Mouse (Mus musculus): Measurements from ENCODE around the gene Trim65. TPM values are rescaled to one million over a fixed set of nuclear protein-coding genes. Genes with fewer than 3 reads are reported as not detected.

Gene Trim65
- polyA plus RNA-seq (2012; rRNA removed) = 11.9 and 13.3 TPM in 2 replicates

DNA sequence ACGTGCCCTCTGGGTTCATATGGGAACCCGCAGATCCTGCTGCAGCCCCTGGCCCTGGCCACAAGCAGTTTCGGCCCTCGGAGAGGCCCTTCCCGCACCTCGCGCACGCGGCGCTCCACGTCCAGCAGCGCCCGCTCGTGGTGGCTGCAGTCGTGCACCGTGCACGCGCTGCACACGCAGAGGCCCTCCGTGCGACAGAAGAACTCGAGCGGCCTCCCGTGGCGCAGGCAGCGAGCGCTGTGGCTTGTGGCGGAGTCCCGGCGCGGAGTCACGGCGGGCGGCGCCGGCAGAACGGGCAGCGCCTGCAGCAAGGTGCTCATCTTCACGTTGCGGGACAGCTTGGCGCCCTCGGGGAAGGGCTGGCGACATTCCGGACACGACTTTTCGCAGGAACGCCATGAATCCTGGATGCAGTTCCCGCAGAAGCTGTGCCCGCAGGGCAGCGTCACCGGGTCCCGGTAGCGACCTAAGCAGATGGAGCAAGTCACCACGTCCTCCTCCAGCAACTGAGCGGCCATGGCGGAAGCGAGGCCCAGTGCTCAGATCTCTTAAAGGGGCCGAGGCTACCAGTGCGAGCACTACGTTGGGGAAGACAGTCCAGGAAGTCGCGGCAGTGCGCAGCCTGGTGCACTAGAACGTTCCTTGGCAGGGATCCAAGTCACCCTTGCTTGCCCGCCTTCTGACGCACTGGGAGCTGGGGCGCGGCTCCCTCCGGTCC, at the start of gene Trim65:
TSS of gene Trim65 (minus strand) at position 641 of the 718 bp plus-strand sequence.
- H3K27me3 ChIP-seq (ENCODE audit: control insufficient read depth, insufficient read depth, low read length) = no peaks in the 10 kb centered on the region
- H3K4me3 ChIP-seq (ENCODE audit: low read depth, low read length) = peak within 1 kb of the TSS; percentile 73
- TF ChIP-seq POLR2A (IDR thresholded peaks at IDR 0.05; ENCODE audit: low read depth, low read length) = peak; percentile 13
- peak; percentile 60 for TF ChIP-seq CTCF (IDR thresholded peaks at IDR 0.05; ENCODE audit: extremely low read depth, insufficient read length, insufficient replicate concordance, low read depth, low read length)
- H3K36me3 ChIP-seq (ENCODE audit: control insufficient read depth, insufficient read depth, low read length) = peaks cover 24% of the 10 kb centered on the region
- WGBS = under 1% methylated on average over 69 of the region's 69 CpGs
- H3K27ac ChIP-seq (ENCODE audit: insufficient read depth, low read depth, low read length) = peak within 1 kb of the TSS; percentile 97
- peaks cover 23% of the 10 kb centered on the region for H3K4me1 ChIP-seq (ENCODE audit: control insufficient read depth, insufficient read depth, insufficient read length, low read length)

DNA sequence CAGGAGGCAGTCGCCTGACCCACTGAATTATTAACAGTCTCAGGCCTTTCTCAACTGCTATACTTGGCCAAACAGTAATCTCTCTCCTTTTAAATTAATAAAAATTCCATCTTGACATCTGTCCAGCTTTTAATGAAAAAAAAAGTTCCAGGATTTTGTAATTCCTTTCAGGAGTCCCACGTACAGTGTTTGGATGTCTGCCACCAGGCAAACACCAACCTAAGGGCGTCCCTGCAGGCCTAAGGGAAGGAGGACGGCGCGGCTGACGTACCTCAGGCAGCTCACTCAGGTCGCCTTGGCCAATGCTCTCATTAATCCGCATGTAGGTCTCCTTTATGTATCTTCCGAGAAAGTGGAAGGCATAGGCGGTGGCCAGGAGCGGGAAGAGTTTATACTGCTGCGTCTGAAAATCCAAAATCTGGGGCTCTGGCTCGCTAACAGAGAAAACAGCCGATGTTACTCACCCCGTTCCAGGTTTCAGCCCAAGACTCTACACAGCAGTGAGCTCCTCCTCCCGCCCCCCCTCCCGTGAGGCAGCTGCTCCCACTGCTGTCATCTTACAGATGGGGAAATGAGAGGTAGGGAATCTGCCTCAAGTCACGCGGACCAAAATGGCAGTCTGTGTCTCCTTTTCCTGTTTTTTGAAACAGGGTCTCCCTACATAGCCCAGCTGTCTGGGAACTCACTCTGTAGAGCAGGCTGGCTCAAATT, 47.6 kb upstream of the Trim65 start:
- no peaks in the 10 kb centered on the region for H3K4me1 ChIP-seq (ENCODE audit: control insufficient read depth, insufficient read depth, insufficient read length, low read length)
- no peak for TF ChIP-seq POLR2A (IDR thresholded peaks at IDR 0.05; ENCODE audit: low read depth, low read length)
- no peak for TF ChIP-seq CTCF (IDR thresholded peaks at IDR 0.05; ENCODE audit: extremely low read depth, insufficient read length, insufficient replicate concordance, low read depth, low read length)
- H3K27me3 ChIP-seq (ENCODE audit: control insufficient read depth, insufficient read depth, low read length) = no peaks in the 10 kb centered on the region
- 88% methylated on average over 20 of the region's 20 CpGs for WGBS
- H3K36me3 ChIP-seq (ENCODE audit: control insufficient read depth, insufficient read depth, low read length) = peaks cover 85% of the 10 kb centered on the region
- no peak overlapping the region for H3K27ac ChIP-seq (ENCODE audit: insufficient read depth, low read depth, low read length)
- no peak overlapping the region for H3K4me3 ChIP-seq (ENCODE audit: low read depth, low read length)

GRCm38 (mm10) chr11:116176010-116176409, 45.1 kb upstream of the Trim65 start:
- Histone ChIP-seq H3K36me3 (ENCODE audit: control insufficient read depth, insufficient read depth, low read length) (peaks cover 84% of the 10 kb centered on the region), H3K27ac (ENCODE audit: insufficient read depth, low read depth, low read length) (no peak overlapping the region), H3K4me3 (ENCODE audit: low read depth, low read length) (no peak overlapping the region), H3K4me1 (ENCODE audit: control insufficient read depth, insufficient read depth, insufficient read length, low read length) (no peaks in the 10 kb centered on the region), H3K27me3 (ENCODE audit: control insufficient read depth, insufficient read depth, low read length) (no peaks in the 10 kb centered on the region)
- TF ChIP-seq POLR2A (IDR thresholded peaks at IDR 0.05; ENCODE audit: low read depth, low read length) = no peak
- no peak for TF ChIP-seq CTCF (IDR thresholded peaks at IDR 0.05; ENCODE audit: extremely low read depth, insufficient read length, insufficient replicate concordance, low read depth, low read length)
- 87% methylated on average over 7 of the region's 7 CpGs for WGBS

- no peaks in the 10 kb centered on the region for H3K27me3 ChIP-seq (ENCODE audit: control insufficient read depth, insufficient read depth, low read length)
- TF ChIP-seq CTCF (IDR thresholded peaks at IDR 0.05; ENCODE audit: extremely low read depth, insufficient read length, insufficient replicate concordance, low read depth, low read length) (no peak), POLR2A (IDR thresholded peaks at IDR 0.05; ENCODE audit: low read depth, low read length) (no peak)
- H3K4me3 ChIP-seq (ENCODE audit: low read depth, low read length) = no peak overlapping the region
- no peak overlapping the region for H3K27ac ChIP-seq (ENCODE audit: insufficient read depth, low read depth, low read length)
- peaks cover 75% of the 10 kb centered on the region for H3K36me3 ChIP-seq (ENCODE audit: control insufficient read depth, insufficient read depth, low read length)
- no peaks in the 10 kb centered on the region; the same call in 1 of the 2 replicates for H3K4me1 ChIP-seq (ENCODE audit: control insufficient read depth, insufficient read depth, insufficient read length, low read length)
- WGBS = 88% methylated on average over 22 of the region's 22 CpGs
Measured at GRCm38 (mm10) chr11:116174775-116175448, 44.0 kb upstream of the Trim65 start.

DNA sequence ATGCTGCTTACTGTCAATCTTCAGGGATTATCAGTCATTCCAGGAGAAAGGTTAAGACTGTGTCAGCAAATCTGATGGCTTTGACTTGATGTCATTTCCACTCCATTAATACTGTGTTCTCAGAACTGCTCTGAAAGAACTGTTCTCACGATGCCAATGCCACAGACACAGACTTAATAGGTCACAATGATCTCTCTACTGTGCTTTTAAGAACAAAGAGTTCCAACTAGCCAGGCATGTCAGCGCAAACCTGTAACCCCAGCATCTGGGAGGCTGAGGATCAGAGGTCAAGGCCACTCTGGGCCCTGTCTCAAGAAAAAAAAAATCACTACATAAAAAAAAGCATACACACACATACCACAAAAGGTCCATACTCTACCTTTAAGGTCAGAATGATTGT, 41.0 kb upstream of the Trim65 start:
- Histone ChIP-seq H3K4me1 (ENCODE audit: control insufficient read depth, insufficient read depth, insufficient read length, low read length) (peaks cover 3% of the 10 kb centered on the region; the same call in 1 of the 2 replicates), H3K36me3 (ENCODE audit: control insufficient read depth, insufficient read depth, low read length) (peaks cover 49% of the 10 kb centered on the region), H3K27me3 (ENCODE audit: control insufficient read depth, insufficient read depth, low read length) (no peaks in the 10 kb centered on the region), H3K27ac (ENCODE audit: insufficient read depth, low read depth, low read length) (no peak overlapping the region), H3K4me3 (ENCODE audit: low read depth, low read length) (no peak overlapping the region)
- TF ChIP-seq CTCF (IDR thresholded peaks at IDR 0.05; ENCODE audit: extremely low read depth, insufficient read length, insufficient replicate concordance, low read depth, low read length) (no peak), POLR2A (IDR thresholded peaks at IDR 0.05; ENCODE audit: low read depth, low read length) (no peak)
- WGBS = 77% methylated on average over 2 of the region's 2 CpGs

DNA sequence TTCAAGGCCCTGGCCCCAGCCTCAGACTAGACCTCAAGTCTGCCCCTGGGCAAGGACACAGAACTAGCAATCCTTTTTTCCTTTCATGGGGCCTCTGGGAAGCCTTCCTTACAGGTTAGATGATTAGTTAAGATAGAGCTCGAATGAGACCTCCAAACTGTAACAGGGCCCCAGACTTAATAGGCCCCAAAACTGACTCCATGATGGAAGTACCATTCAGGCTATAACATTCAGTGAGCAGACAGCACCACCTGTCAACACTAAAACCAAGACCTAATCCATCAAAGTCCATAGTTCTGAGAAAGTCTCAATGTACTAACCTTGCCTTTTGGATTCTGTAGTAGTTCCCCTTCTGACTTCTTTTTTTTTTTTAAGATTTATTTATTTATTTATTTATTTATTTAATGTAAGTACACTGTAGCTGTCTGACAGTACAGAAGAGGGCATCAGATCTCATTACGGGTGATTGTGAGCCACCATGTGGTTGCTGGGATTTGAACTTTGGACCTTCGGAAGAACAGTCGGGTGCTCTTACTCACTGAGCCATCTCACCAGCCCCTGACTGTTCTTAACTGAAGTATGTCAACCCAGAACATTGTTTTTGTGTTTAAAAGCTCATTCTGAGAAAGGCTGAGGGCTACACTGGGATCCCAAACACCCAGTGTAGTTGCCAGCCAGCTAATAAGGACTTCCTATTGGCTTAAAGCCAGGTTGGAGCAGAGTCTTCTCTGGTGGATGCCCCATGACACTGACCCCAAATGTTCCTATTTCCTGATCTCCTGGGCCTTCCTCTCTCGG, 39.3 kb upstream of the Trim65 start:
- H3K4me3 ChIP-seq (ENCODE audit: low read depth, low read length) = no peak overlapping the region
- WGBS = 35% methylated on average over 5 of the region's 5 CpGs
- H3K36me3 ChIP-seq (ENCODE audit: control insufficient read depth, insufficient read depth, low read length) = peaks cover 35% of the 10 kb centered on the region
- no peak overlapping the region for H3K27ac ChIP-seq (ENCODE audit: insufficient read depth, low read depth, low read length)
- H3K4me1 ChIP-seq (ENCODE audit: control insufficient read depth, insufficient read depth, insufficient read length, low read length) = peaks cover 3% of the 10 kb centered on the region; the same call in 1 of the 2 replicates
- no peaks in the 10 kb centered on the region for H3K27me3 ChIP-seq (ENCODE audit: control insufficient read depth, insufficient read depth, low read length)
- TF ChIP-seq CTCF (IDR thresholded peaks at IDR 0.05; ENCODE audit: extremely low read depth, insufficient read length, insufficient replicate concordance, low read depth, low read length) = no peak
- TF ChIP-seq POLR2A (IDR thresholded peaks at IDR 0.05; ENCODE audit: low read depth, low read length) = no peak
